Mouse (Mus musculus): Measurements from ENCODE around the gene Mymk.

The Mymk gene

DNA sequence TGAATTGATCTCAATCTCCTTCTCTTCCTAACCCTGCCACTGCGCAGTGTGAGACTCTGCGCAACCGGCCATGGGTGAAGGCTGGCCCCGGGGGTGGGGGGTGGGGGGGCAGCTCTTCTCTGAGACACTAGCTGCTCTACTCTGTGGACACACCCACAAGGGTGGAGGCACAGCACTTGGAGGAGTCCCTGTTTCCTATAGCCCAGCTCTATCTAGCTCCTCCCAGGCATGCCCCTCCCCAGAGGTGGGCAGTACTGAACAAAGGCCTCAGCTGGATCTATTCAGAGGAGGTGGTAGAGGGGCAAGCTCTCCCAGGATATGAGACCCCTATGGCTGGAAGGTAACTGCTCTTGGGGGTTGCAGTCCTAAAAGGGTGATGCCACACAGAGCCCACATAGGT, 35.0 kb downstream of the Mymk start:
- DNase-seq (ENCODE audit: low spot score in 2 of 2) = no peak

DNA sequence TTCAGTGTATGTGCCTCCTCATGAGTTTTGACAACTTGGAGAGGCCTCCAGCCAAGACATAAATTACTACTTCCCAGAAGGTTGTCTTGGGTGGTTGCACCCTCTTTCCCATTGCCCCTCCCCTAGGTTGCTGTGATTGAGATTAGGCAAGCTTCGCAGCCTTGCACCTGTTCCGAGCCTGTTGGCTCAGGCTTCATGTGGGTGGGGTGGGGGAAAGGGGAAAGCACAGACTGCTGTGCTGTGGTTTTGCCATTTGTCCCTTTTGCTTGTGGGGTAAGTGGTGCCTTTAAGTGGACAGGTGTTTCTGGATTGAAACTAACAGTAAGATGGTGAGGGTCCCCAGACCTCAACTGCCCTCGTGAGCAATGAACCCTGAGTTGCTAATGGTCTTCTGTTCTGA, 36.0 kb downstream of the Mymk start:
- DNase-seq (ENCODE audit: low spot score in 2 of 2) = no peak

DNA sequence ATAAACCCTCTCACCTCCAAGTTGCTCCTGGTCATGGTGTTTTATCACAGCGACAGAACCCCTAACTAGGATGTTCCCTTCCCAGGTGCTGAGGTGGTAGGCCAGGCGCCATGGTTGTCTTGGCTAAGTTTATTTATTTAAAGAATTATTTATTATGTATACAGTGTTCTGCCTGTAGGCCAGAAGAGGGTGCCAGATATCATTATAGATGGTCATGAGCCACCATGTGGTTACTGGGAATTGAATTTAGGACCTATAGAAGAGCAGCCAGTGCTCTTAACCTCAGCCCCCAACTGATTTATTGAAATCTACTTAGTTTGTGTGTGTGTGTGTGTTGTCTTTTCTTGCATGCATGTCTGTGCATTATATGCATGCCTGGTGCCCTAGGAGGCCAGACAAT, 39.6 kb downstream of the Mymk start:
- no peak for DNase-seq (ENCODE audit: low spot score in 2 of 2)

DNA sequence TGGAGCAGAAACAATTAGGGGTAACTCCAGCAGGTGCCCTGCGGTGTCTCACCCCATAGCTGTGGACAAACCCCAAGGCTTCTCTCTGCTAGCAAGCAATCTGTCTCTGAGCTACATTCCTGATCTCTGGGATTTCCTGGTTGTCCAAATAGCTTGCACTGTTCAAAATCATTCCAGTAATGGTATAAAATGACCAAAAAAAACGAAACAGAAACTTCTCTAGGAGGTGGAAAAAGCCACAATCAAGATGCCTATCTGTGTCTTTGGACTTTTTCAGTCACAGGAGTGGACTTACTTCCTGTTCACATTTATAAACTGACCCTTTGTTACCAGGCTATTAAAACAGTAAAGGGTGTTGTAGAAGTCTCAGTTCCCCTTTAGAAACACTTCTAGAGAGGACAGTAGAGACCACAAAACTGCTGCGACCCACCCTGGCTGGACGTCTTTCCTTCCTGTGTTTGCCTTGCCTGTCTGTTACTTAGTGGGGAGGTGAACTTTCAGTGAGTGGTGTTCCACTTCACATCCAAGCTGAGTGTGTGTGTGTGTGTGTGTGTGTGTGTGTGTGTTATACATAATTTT, 43.5 kb downstream of the Mymk start:
- no peak for DNase-seq (ENCODE audit: low spot score in 2 of 2)

DNA sequence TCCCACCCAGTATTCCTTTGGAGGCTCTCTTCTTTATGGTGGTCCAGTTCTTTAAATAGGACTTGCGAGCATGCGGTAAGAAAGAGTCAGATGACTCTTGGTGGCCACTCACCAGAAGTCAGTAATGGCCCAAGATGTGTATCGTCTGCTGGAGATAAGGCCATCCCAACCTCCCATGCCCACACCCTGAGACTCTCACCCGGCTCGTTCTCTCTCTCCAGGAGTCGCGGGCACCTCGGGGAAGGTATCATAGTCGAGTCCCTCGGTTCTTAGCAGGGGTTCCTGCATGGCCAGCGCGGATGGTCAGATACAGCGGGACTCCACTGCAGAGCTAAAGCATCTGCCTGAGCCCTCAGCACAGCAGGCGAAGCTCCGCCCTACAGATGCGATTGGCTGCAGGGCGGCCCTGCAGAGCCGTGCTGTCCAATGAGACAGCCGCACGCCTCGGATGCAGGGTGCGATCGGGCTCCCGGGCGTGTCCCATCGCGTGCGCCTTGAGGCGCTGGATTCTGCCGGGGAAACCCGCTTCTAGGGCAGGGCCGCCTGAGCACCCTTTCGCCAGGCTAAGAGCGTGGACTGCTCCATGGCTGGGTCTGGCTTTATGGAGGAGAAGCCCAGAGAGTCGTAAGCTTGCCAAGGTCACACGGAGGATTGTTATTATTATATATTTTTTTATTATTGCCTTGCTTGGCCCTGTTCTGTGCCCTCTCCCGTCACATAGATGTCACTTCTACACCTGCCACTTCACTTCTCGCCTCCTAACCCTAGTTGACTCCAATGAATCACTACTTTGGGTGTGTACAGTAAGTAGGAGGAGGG, 44.2 kb downstream of the Mymk start, which contains the start of gene Slc2a6:
Slc2a6 (minus strand) TSS at position 381 of the 819 bp plus-strand sequence.
- peak; percentile 96 to 97 for DNase-seq (ENCODE audit: low spot score in 2 of 2)

DNA sequence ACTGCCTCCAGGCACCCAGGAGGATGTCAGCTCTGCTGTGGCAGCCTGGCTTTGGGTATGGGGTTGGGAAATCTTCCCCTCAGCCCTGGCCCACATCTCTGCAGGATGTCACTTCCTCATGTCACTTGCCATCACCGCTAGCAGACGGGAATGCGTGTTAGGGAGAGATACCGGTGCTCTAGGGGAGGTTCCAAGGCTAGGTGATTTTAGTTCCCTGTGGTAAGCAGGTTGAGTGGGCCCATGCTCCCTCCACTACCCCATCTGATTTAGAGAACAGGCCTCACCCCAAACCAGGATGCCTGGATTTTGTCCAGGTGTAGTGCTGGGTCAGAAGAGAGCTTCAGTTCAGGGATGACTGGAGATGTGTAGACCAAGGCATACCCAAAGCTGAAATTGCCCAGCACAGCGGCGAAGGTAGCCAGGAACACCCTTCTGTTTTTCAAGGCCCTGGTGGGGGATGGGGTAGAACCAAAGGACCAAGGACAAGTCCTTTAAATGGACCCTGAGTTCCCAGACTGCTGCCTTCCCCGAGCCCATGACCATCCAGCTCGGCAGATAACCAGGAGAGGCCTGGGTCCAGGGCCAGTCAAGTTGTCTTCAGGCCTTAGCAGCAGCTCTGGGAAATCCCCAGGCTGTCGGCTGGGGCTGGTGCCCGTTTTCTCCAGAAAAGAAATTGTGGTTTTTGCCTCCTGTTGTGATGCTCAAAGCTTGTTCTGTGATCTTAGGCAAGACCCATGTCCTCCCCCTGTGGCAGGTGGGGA, 44.9 kb downstream of the Mymk start:
- DNase-seq (ENCODE audit: low spot score in 2 of 2) = no peak

DNA sequence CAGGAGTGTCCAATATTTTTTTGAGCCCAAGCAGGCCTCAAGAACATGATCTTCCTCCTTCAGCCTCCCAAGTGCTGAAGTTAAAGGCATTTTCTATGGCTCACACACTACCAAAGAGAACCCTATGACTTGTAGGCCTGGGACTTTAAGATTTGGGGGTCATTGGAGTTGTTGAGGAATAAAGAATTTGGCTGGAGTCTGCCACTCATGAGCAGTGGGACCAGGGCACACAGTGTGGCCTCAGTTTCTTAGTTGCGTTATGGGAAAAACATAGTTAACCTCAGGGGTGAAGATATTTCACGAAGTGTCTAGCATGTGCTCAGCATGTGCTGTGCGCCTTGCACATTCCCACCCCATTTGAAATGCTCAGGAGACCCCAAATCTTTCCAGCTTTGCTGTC, 45.6 kb downstream of the Mymk start:
- no peak for DNase-seq (ENCODE audit: low spot score in 2 of 2)

DNA sequence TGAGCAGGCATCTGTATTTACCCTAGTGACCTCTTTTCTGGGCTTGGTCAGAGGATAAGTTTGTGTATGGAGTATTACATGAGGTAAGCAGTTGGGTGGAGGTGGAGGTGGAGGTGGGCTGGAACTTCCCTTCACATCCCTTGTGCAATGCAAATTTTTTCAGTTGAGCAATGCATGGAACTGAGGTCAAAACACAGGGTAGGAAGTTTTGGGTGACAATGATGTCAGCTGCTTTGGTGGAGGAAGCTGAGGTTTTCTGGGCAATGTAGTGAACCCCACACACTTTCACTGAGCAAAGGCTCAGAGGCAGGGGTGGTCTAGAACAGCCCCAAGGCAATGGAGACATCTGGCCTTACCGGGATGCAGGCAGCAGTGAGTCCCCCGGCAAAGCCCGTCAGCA, 46.4 kb downstream of the Mymk start:
- no peak for DNase-seq (ENCODE audit: low spot score in 2 of 2)

DNA sequence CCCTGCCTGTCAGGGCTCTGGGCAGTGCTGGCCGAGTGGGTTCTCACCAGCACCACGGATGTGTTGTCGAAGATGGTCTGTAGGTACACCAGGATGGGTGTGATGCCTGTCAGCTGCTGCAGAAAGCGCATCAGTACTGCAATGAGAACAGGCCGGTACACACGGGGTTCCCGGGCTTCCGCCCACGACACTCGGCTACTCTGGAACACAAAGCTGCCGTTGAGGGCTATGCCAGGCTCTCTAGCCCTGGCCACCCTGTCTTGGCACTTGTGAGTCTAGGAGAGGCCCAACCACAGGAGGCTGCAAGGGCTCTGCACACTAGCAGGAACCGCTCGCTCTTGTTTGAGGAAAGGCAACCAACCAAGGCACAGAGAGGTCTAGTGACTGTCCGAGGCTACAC, 47.8 kb downstream of the Mymk start:
- DNase-seq (ENCODE audit: low spot score in 2 of 2) = no peak

DNA sequence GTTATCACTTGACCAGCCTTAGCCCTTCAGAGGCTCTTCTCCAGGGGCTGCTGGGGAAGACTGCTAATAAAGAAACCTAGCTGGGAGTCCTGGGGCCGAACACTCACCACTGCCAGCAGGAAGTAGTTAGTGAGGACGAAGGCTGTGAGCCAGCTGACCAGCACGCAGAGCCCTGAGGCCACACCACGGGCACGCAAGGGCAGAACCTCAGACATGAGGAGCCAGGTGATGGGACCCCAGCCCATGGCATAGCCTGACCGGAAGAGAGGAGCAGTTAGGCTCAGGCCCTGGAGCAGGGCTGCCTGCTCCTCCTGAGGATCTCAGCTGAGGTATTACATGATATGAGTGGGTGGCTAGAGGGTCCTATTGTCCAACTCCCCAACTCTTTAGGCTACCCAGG, 49.4 kb downstream of the Mymk start:
- DNase-seq (ENCODE audit: low spot score in 2 of 2) = no peak

DNA sequence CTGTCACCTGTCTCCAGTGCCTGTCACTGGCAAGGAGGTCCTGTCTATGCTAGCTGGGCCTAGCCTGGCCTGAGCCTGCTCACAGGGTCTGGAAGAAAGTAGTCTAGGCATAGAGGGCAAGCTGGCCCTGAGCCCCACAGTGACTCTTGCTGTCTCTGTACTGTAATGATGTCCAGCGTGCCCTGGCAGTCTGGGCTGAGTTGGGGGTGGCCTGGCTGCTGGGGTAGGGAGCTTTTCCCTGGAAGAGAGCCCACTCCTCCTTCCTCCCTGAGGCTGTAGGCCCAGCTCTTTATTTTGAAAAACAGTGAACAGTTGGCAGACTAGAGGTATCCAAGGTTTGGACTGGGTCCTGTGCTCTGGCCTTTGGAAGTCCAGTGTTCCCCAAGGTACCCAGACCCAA, 50.9 kb downstream of the Mymk start:
- peak in 1 of 2 experiments; percentile 67 for DNase-seq (ENCODE audit: low spot score in 2 of 2)

DNA sequence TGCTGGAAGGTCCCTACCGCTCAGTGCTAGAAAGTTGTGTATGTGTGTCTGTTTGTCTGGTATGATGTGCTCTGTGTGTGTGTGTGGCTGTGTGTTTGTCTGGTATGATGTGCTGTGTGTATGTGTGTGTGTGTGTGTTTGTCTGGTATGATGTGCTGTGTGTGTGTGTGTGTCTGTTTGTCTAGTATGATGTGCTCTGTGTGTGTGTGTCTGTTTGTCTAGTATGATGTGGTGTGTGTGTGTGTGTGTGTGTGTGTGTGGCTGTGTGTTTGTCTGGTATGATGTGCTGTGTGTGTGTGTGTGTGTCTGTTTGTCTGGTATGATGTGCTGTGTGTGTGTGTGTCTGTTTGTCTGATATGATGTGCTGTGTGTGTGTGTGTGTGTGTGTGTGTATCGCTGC, 52.4 kb downstream of the Mymk start:
- DNase-seq (ENCODE audit: low spot score in 2 of 2) = no peak

DNA sequence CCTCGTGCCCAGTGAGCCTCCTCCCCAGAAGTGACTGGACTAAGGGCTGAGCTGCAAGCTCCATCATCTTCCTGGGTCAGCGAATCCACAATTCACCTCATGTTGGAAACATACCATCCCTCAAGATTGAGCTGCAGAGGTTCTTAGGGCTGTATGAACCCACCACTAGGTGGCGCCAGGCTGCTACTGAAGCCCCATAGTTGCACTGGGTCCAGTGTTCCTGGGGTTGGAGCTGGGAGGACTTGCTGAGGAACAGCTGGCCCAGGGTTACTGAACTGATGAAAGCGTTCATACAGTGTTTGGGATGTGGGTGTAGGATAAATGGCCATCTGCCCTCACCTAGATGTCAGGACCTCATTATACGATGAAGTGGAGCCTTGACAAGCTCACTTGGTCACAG, 54.2 kb downstream of the Mymk start:
- peak; percentile 73 to 80 for DNase-seq (ENCODE audit: low spot score in 2 of 2)
